Mouse (Mus musculus) ES-E14 (cell line): ENCODE results near the gene Pih1d2. TPM values are rescaled to one million over a fixed set of nuclear protein-coding genes. Genes with fewer than 3 reads are reported as not detected.

ENCODE experiments used
- DNase-seq: peaks from one replicate; pipeline ENCODE4 v3.0.0-alpha.2; 2013; ENCODE audit warnings: low read depth, low spot score
- H3K27ac ChIP-seq: 2 replicates; pipeline ENCODE4 v1.5.1; 2012; ENCODE audit warnings: low read depth, mild to moderate bottlenecking, low read length, moderate library complexity, mixed read lengths; ENCODE audit not compliant: poor library complexity, insufficient read depth, severe bottlenecking
- H3K36me3 ChIP-seq: 2 replicates; pipeline ENCODE4 v1.6.1; 2012; ENCODE audit warnings: mild to moderate bottlenecking, low read length, moderate library complexity, mixed read lengths; ENCODE audit not compliant: control insufficient read depth, poor library complexity, insufficient read depth, severe bottlenecking
- H3K4me1 ChIP-seq, 2 experiments: fragments of 150-350 bp in 1 of 2; sonication (generic) in 1 of 2; 2 replicates each; pipeline ENCODE4 v1.6.1; 2012; ENCODE audit warnings: low read length in 2 of 2, mild to moderate bottlenecking in 1 of 2, mixed read lengths in 1 of 2; ENCODE audit not compliant: control insufficient read depth in 2 of 2, insufficient read depth in 2 of 2, poor library complexity in 1 of 2
- H3K4me3 ChIP-seq, 2 experiments: fragments of 150-350 bp in 1 of 2; sonication (generic) in 1 of 2; 2 replicates each; pipeline ENCODE4 v1.5.1; 2012; ENCODE audit warnings: low read length in 2 of 2, low read depth in 1 of 2, mild to moderate bottlenecking in 1 of 2, mixed read lengths in 1 of 2; ENCODE audit not compliant: insufficient read depth in 1 of 2, poor library complexity in 1 of 2, severe bottlenecking in 1 of 2
- H3K9ac ChIP-seq: 2 replicates; pipeline ENCODE4 v1.6.1; 2012; ENCODE audit warnings: low read depth, mild to moderate bottlenecking, low read length, mixed read lengths; ENCODE audit not compliant: poor library complexity, insufficient read depth, severe bottlenecking
- H3K9me3 ChIP-seq: fragments of 150-350 bp; sonication (generic); 2 replicates; pipeline ENCODE4 v1.6.1; 2012; ENCODE audit warnings: low read depth, mild to moderate bottlenecking, low read length; ENCODE audit not compliant: control insufficient read depth, insufficient read depth
- CHD2 ChIP-seq: IDR thresholded peaks from 2 replicates; pipeline ENCODE4 v1.6.1; 2014; ENCODE audit warnings: mild to moderate bottlenecking, low read depth, low read length, inconsistent platforms
- HCFC1 ChIP-seq: IDR thresholded peaks from 2 replicates; pipeline ENCODE4 v1.6.1; 2012; ENCODE audit warnings: low read length, inconsistent platforms, borderline replicate concordance; ENCODE audit not compliant: insufficient read depth
- MAFK ChIP-seq: IDR thresholded peaks from 2 replicates; pipeline ENCODE4 v1.6.1; 2014; ENCODE audit warnings: mild to moderate bottlenecking, low read depth, low read length, inconsistent platforms; ENCODE audit not compliant: insufficient read depth
- ZC3H11A ChIP-seq: IDR thresholded peaks from 2 replicates; pipeline ENCODE4 v1.6.1; 2012; ENCODE audit warnings: low read depth, mild to moderate bottlenecking, inconsistent platforms, low read length, borderline replicate concordance
- ZNF384 ChIP-seq: IDR thresholded peaks from 2 replicates; pipeline ENCODE4 v1.6.1; 2012; ENCODE audit warnings: low read depth, low read length, inconsistent platforms
- in situ Hi-C, 2 experiments: fragments of 600-800 bp; cut with MboI; formaldehyde crosslinking; loops; one replicate each; pipeline ENCODE4 v1.15.1; 2025; ENCODE audit warnings: low sequenced_read_pairs in 2 of 2, inconsistent platforms in 1 of 2; ENCODE audit not compliant: unreplicated experiment in 2 of 2
- total RNA-seq: library from RNA; depleted of rRNA; stranded (reverse); fragments of 300-350 nt; gene quantifications from 2 replicates; pipeline ENCODE4 v1.2.3, GENCODE M21; 2012

Gene Pih1d2
- total RNA-seq, 1 experiment = 2.3 TPM

DNA sequence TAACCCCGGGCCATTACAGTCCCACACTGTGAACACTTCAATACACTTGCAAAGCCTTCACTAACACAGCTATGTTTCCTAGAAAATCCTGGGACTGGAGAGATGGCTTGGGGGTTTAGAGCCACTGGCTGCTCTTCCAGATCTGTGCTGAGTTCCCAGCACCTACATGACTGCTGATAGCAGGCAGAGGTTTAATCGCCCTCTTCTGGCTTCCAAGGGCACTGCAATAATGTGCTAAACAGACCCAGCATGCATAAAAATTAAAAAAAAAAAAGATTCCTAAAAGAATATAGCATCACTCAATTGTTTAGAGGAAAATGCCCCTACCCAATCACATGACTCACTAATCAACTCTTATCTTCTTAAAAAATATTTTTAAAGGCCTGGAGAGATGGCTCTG is 15.9 kb downstream of the Pih1d2 start:
- no peaks in the 10 kb centered on the region for H3K4me1 ChIP-seq
- H3K4me3 ChIP-seq = no peak overlapping the region
- in situ Hi-C loops = no loop called here
- no peak overlapping the region for H3K9ac ChIP-seq
- H3K27ac ChIP-seq = no peak overlapping the region
- no peaks in the 10 kb centered on the region for H3K9me3 ChIP-seq
- no peak for TF ChIP-seq HCFC1
- TF ChIP-seq ZC3H11A = no peak
- TF ChIP-seq CHD2 = no peak
- no peak for TF ChIP-seq ZNF384
- TF ChIP-seq MAFK = no peak
- no peaks in the 10 kb centered on the region for H3K36me3 ChIP-seq
- no peak for DNase-seq

DNA sequence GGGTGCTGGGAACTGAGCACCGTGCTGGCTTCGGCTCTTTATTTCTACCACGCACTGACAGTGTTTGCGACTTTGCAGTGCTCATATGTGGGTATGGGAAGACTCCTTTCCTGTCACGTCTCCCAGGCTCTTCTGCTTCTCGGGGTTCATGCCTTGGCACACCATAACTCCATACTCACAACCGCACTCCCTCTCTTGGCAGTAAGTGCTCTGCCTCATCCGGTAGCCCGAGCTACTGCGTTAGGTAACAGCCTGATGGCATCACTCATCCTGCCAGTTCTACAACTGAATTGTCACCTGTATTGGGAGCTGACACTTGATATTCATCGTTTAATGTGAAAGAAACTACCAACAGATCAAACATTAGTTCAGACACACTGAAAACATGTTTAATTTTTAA is 17.1 kb downstream of the Pih1d2 start:
- TF ChIP-seq ZNF384 (no peak), HCFC1 (no peak), CHD2 (no peak), MAFK (no peak), ZC3H11A (no peak)
- no peak overlapping the region for H3K4me3 ChIP-seq
- in situ Hi-C loops = no loop called here
- H3K27ac ChIP-seq = no peak overlapping the region
- H3K4me1 ChIP-seq = no peaks in the 10 kb centered on the region
- H3K9ac ChIP-seq = no peak overlapping the region
- no peaks in the 10 kb centered on the region for H3K9me3 ChIP-seq
- peaks cover 1% of the 10 kb centered on the region for H3K36me3 ChIP-seq
- no peak for DNase-seq

DNA sequence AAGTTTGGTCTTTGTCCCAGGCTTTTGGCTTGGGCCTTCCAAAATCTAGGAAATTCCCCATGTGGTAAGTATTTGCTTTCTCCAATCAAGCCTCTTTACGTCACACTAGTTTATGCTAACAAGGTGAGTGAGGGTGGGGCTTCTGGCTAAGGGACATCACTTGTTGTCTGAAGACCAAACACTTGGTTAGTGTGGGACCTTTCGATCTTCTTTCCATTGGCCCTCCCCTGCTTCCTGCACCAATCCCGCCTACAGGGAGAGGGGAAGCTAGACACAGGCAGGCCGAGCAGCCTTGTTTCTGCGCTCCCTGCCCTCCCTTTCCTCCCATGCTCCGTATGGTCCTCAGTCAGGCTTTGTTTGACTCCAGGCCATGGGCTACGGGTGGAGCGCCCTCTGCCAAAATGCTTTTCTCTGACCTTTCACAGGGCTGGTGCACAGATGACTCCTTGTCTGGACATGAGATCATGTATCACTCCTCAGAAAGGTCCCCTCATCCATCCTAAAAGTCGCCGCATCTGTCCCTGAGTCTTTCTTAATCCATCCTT is 29.8 kb downstream of the Pih1d2 start:
- peak overlapping the region in 1 of 2 experiments; percentile 43; a peak in 2 of 4 replicates for H3K4me3 ChIP-seq
- in situ Hi-C loops = no loop called here
- peaks cover 22% of the 10 kb centered on the region for H3K36me3 ChIP-seq
- DNase-seq = peak; percentile 59
- H3K9ac ChIP-seq = no peak overlapping the region
- no peak overlapping the region for H3K27ac ChIP-seq
- no peaks in the 10 kb centered on the region for H3K9me3 ChIP-seq
- TF ChIP-seq ZNF384 (no peak), MAFK (no peak), HCFC1 (no peak), ZC3H11A (no peak), CHD2 (no peak)
- no peaks in the 10 kb centered on the region for H3K4me1 ChIP-seq

DNA sequence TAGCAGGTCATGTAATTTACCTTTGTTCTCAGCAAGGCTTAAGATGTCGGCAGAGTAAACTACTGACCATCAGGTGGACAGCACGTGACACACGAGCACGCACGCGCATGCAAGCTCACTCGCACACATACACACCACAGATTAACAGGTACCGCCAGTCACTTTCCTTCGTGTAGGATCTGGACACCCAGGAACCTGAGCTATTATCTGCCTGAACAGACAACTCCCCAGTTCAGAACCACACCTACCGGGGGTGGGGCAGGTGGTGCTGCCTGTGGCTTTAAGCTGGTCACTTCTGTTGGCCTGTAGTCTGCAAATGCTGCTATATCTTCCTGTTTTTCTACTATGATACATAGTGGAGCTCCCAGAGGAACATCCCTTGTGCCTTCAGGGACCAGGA is 33.4 kb downstream of the Pih1d2 start:
- H3K9me3 ChIP-seq = no peaks in the 10 kb centered on the region
- H3K36me3 ChIP-seq = peaks cover 13% of the 10 kb centered on the region
- H3K9ac ChIP-seq = no peak overlapping the region
- in situ Hi-C loops = no loop called here
- no peak for TF ChIP-seq MAFK
- TF ChIP-seq ZNF384 = no peak
- no peak for TF ChIP-seq HCFC1
- TF ChIP-seq ZC3H11A = no peak
- no peak for TF ChIP-seq CHD2
- no peak for DNase-seq
- H3K4me1 ChIP-seq = no peaks in the 10 kb centered on the region
- no peak overlapping the region for H3K4me3 ChIP-seq
- no peak overlapping the region for H3K27ac ChIP-seq

DNA sequence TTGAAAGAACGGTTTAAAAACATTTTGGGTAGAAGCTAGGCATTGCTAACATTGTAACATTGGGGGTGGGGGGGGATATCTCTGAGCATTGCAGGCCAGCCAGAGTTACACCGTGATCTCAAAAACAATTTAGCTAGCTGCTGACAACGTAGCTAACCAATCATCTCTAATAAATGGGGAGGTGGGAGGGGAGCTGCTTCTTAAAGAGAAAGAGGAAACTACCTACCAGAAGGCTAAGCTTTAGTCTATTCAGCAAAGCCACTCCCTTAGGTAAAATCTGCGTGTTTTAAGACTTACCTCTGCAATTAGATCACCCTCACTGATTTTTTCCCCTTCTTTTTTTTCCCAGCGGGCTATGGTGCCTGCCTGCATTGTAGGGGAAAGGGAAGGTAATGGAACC is 41.3 kb downstream of the Pih1d2 start:
- in situ Hi-C loops = no loop called here
- TF ChIP-seq HCFC1 (no peak), ZC3H11A (no peak), MAFK (no peak), CHD2 (no peak), ZNF384 (no peak)
- Histone ChIP-seq H3K9me3 (no peaks in the 10 kb centered on the region), H3K4me3 (peak overlapping the region; percentile 83 to 100), H3K27ac (no peak overlapping the region), H3K36me3 (peaks cover 2% of the 10 kb centered on the region; the same call in 1 of the 2 replicates), H3K9ac (peak overlapping the region; percentile 89; the same call in 1 of the 2 replicates), H3K4me1 (peaks cover 2% of the 10 kb centered on the region in 2 experiments; a peak in 1 of 4 replicates)
- no peak for DNase-seq
